Mouse (Mus musculus): ENCODE data around the gene Pip4k2c.

- TF ChIP-seq CTCF (IDR thresholded peaks at IDR 0.05; ENCODE audit: extremely low read depth, insufficient read depth, insufficient read length, insufficient replicate concordance), result no peak
- TF ChIP-seq POLR2A (IDR thresholded peaks at IDR 0.05; ENCODE audit: low read depth, low read length), result no peak
Measured at GRCm38 (mm10) chr10:127156511-127156910, 54.9 kb downstream of the Pip4k2c start.
